Mouse (Mus musculus) E14TG2a.4 (cell line): ENCODE data around the gene Marveld2.

Source experiments
- H3K27me3 ChIP-seq: 2 replicates; pipeline ENCODE4 v1.6.1; 2014; ENCODE audit warnings: low read length, control low read depth; ENCODE audit not compliant: insufficient read depth
- H3K36me3 ChIP-seq: 2 replicates; pipeline ENCODE4 v1.6.1; 2014; ENCODE audit warnings: low read length, control low read depth; ENCODE audit not compliant: insufficient read depth
- H3K4me1 ChIP-seq: replicated peaks from 2 replicates; pipeline ENCODE4 v1.6.1; 2014; ENCODE audit warnings: low read depth, low read length, control low read depth
- H3K4me3 ChIP-seq: replicated peaks from 2 replicates; pipeline ENCODE4 v1.5.1; 2014; ENCODE audit warnings: mild to moderate bottlenecking, low read length
- H3K9me3 ChIP-seq: 2 replicates; pipeline ENCODE4 v1.6.1; 2014; ENCODE audit warnings: low read length, control low read depth
- CTCF ChIP-seq: conservative IDR thresholded peaks from 2 replicates; pipeline ENCODE4 v1.5.1; 2014; ENCODE audit warnings: low read length
- NANOG ChIP-seq: IDR thresholded peaks from 2 replicates; pipeline ENCODE4 v1.6.1; 2014; ENCODE audit warnings: borderline replicate concordance, low read length, mixed read lengths
- POU5F1 ChIP-seq: IDR thresholded peaks from 2 replicates; pipeline ENCODE4 v1.6.1; 2014; ENCODE audit warnings: low read length, borderline replicate concordance

The Marveld2 gene

GRCm38 (mm10) chr13:100616181-100617087, at the start of gene Marveld2:
TSS of gene Marveld2 (minus strand) at chr13:100616971.
- Histone ChIP-seq H3K9me3 (no peaks in the 10 kb centered on the region), H3K4me3 (peak within 1 kb of the TSS; percentile 85), H3K36me3 (peaks cover 27% of the 10 kb centered on the region), H3K4me1 (peaks cover 29% of the 10 kb centered on the region), H3K27me3 (peaks cover 32% of the 10 kb centered on the region)
- TF ChIP-seq POU5F1 (no peak), CTCF (no peak), NANOG (no peak)

GRCm38 (mm10) chr13:100659864-100660456, 43.2 kb upstream of the Marveld2 start:
- peaks cover 45% of the 10 kb centered on the region for H3K4me1 ChIP-seq
- TF ChIP-seq NANOG (no peak), CTCF (peak; percentile 98)
- H3K4me3 ChIP-seq = no peak overlapping the region
- no peaks in the 10 kb centered on the region for H3K9me3 ChIP-seq
- no peaks in the 10 kb centered on the region for H3K27me3 ChIP-seq
- H3K36me3 ChIP-seq = peaks cover 69% of the 10 kb centered on the region

- H3K9me3 ChIP-seq = no peaks in the 10 kb centered on the region
- TF ChIP-seq CTCF = no peak
- TF ChIP-seq NANOG = no peak
- no peak for TF ChIP-seq POU5F1
- H3K27me3 ChIP-seq = no peaks in the 10 kb centered on the region
- peaks cover 67% of the 10 kb centered on the region for H3K36me3 ChIP-seq
- no peak overlapping the region for H3K4me3 ChIP-seq
- H3K4me1 ChIP-seq = peaks cover 46% of the 10 kb centered on the region
Measured at GRCm38 (mm10) chr13:100658091-100658490, 41.3 kb upstream of the Marveld2 start.

GRCm38 (mm10) chr13:100651439-100652186, 34.8 kb upstream of the Marveld2 start, which contains the start of gene Taf9:
TSS of gene Taf9 (plus strand) at chr13:100651579.
- Histone ChIP-seq H3K4me1 (peaks cover 31% of the 10 kb centered on the region), H3K9me3 (no peaks in the 10 kb centered on the region), H3K27me3 (no peaks in the 10 kb centered on the region), H3K36me3 (peaks cover 41% of the 10 kb centered on the region), H3K4me3 (peak within 1 kb of the TSS; percentile 98)
- TF ChIP-seq CTCF = no peak
- TF ChIP-seq POU5F1 = no peak
- TF ChIP-seq NANOG = no peak

GRCm38 (mm10) chr13:100650550-100651438, 34.0 kb upstream of the Marveld2 start, which contains the start of the genes Ak6 and Rad17:
TSS of gene Ak6 (plus strand) at chr13:100650979.
TSS of gene Rad17 (minus strand) at chr13:100651051.
- TF ChIP-seq POU5F1 = no peak
- no peak for TF ChIP-seq CTCF
- TF ChIP-seq NANOG = no peak
- Histone ChIP-seq H3K27me3 (no peaks in the 10 kb centered on the region), H3K4me1 (peaks cover 27% of the 10 kb centered on the region), H3K36me3 (peaks cover 43% of the 10 kb centered on the region), H3K9me3 (no peaks in the 10 kb centered on the region), H3K4me3 (peak within 1 kb of the TSS; percentile 98)

- H3K4me3 ChIP-seq = no peak overlapping the region
- no peak for TF ChIP-seq NANOG
- TF ChIP-seq CTCF = no peak
- TF ChIP-seq POU5F1 = no peak
- H3K9me3 ChIP-seq = no peaks in the 10 kb centered on the region
- H3K36me3 ChIP-seq = peaks cover 51% of the 10 kb centered on the region
- H3K27me3 ChIP-seq = no peaks in the 10 kb centered on the region
- H3K4me1 ChIP-seq = peaks cover 14% of the 10 kb centered on the region
Measured at GRCm38 (mm10) chr13:100648223-100648622, 31.5 kb upstream of the Marveld2 start.

GRCm38 (mm10) chr13:100642471-100643209, 25.9 kb upstream of the Marveld2 start:
- Histone ChIP-seq H3K4me1 (no peaks in the 10 kb centered on the region), H3K27me3 (no peaks in the 10 kb centered on the region), H3K9me3 (no peaks in the 10 kb centered on the region), H3K4me3 (no peak overlapping the region), H3K36me3 (peaks cover 91% of the 10 kb centered on the region)
- TF ChIP-seq NANOG = no peak
- TF ChIP-seq CTCF = no peak
- no peak for TF ChIP-seq POU5F1
